In the genomic region with DNA sequence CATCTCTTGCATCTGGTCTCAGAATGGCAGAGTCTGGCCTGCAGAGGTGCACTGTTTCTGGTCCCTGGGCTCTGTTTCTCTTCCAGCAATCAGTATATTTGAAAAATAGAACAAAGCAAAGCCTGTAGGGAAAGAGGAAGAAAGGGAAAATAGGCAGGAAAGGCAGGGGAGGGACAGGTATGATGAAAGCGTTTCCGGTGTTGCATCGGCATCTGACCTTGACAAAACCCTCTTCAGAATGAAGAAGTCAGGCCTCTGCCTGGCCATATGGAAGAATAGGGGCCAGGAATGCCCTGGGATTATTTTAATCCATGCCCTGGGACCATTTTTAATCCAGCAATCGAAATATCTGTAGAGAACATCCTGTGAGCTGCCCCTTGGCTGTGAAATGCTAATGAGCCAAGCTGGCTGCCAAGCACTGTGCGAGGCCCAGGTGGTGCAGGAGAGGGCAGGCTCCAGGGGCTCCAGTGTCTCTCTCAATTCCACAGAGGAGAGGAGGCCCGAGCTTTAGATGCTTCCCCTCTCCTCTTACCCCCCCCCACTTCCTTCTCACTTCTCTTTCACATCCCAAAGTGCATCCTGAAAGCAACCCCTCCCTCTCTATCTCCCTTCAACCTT, we compare ENCODE assay signal across 17 mouse cellular contexts.
DNase-seq lines count a peak whose midpoint lies in the region; ATAC-seq lines count a peak whose summit lies in the region.
"Had no signal": no experiment of that assay in that cellular context is flagged by ENCODE, and none has a peak within 500 bp of the region (broad histone marks: within the 10 kb centered on the region; RNA-seq: fewer than 3 reads in every experiment).

No protein-coding gene starts in this region.

- H3K27ac ChIP-seq in kidney, embryonic 14.5 days (ENCODE audit: low read depth, low read length) = no peak overlapping the region
- peak overlapping the region; percentile 48; the same call in 1 of the 2 replicates for H3K27ac ChIP-seq in embryonic facial prominence, embryonic 10.5 days (replicated peaks)
- H3K27ac ChIP-seq in hindbrain, embryonic 14.5 days = peak overlapping the region; percentile 70
- no peak overlapping the region for H3K27ac ChIP-seq in midbrain, embryonic 16.5 days (ENCODE audit: low read length)
- H3K27ac ChIP-seq: gastrocnemius, adult 2 months; heart, embryonic 13.5 days; kidney, postnatal 0 days; stomach, postnatal 0 days had no signal

- ATAC-seq in kidney, embryonic 14.5 days (ENCODE audit: low FRiP score, low TSS enrichment) = peak; percentile 43; the same call in 1 of the 2 replicates
- peak; percentile 73; the same call in 1 of the 2 replicates for ATAC-seq in hindbrain, embryonic 14.5 days (ENCODE audit: low FRiP score)
- peak; percentile 70; the same call in 1 of the 2 replicates for ATAC-seq in midbrain, embryonic 16.5 days
- ATAC-seq: CD4-positive, CD25-positive, alpha-beta regulatory T cell, adult 4 months had no signal

- 66% methylated on average over 6 of the region's 6 CpGs for WGBS in kidney, embryonic 14.5 days
- WGBS in embryonic facial prominence, embryonic 10.5 days = 67% methylated on average over 6 of the region's 6 CpGs
- WGBS in hindbrain, embryonic 14.5 days = 36% methylated on average over 6 of the region's 6 CpGs
- WGBS in midbrain, embryonic 16.5 days = 34% methylated on average over 6 of the region's 6 CpGs

- H3K27me3 ChIP-seq in kidney, embryonic 14.5 days (ENCODE audit: control insufficient read depth, insufficient read depth, low read length) = no peaks in the 10 kb centered on the region
- no peaks in the 10 kb centered on the region for H3K27me3 ChIP-seq in embryonic facial prominence, embryonic 10.5 days (replicated peaks; ENCODE audit: low read depth, poor library complexity, severe bottlenecking)
- no peaks in the 10 kb centered on the region for H3K27me3 ChIP-seq in hindbrain, embryonic 14.5 days (ENCODE audit: control insufficient read depth, insufficient read depth, low read length)
- H3K27me3 ChIP-seq in midbrain, embryonic 16.5 days (ENCODE audit: control insufficient read depth, insufficient read depth, low read depth, low read length) = no peaks in the 10 kb centered on the region
- H3K27me3 ChIP-seq: heart, embryonic 13.5 days had no signal

- no peak overlapping the region for H3K4me3 ChIP-seq in kidney, embryonic 14.5 days (ENCODE audit: low read length)
- no peak overlapping the region for H3K4me3 ChIP-seq in embryonic facial prominence, embryonic 10.5 days
- H3K4me3 ChIP-seq in hindbrain, embryonic 14.5 days (replicated peaks; ENCODE audit: low read length) = no peak overlapping the region
- H3K4me3 ChIP-seq in midbrain, embryonic 16.5 days (ENCODE audit: low read depth, low read length) = no peak overlapping the region
- H3K4me3 ChIP-seq: erythroblast, embryonic 14.5 days; gastrocnemius, adult 2 months; heart, embryonic 13.5 days had no signal

- no peak for DNase-seq in kidney, adult 8-10 months
- DNase-seq in embryonic facial prominence, embryonic 10.5 days (ENCODE audit: low spot score) = no peak
- DNase-seq in hindbrain, embryonic 14.5 days (ENCODE audit: low spot score) = no peak
- no peak for DNase-seq in layer of hippocampus, adult 9-10 months (ENCODE audit: low spot score)
- DNase-seq in cerebellum, postnatal 25 days = no peak
- DNase-seq: gastrocnemius, adult 2 months; layer of hippocampus, postnatal 36 days; liver; spleen, adult 18-20 months; thymus, postnatal 4 days had no signal

- H3K4me2 ChIP-seq in kidney, embryonic 14.5 days (replicated peaks; ENCODE audit: low read depth, low read length) = no peak overlapping the region
- H3K4me2 ChIP-seq in hindbrain, embryonic 14.5 days (replicated peaks) = no peak overlapping the region
- no peak overlapping the region for H3K4me2 ChIP-seq in midbrain, embryonic 16.5 days (ENCODE audit: low read length)
- H3K4me2 ChIP-seq: heart, embryonic 13.5 days had no signal

- no peaks in the 10 kb centered on the region for H3K36me3 ChIP-seq in kidney, embryonic 14.5 days (ENCODE audit: control insufficient read depth, insufficient read depth, low read length)
- no peaks in the 10 kb centered on the region for H3K36me3 ChIP-seq in embryonic facial prominence, embryonic 10.5 days (replicated peaks)
- no peaks in the 10 kb centered on the region for H3K36me3 ChIP-seq in hindbrain, embryonic 14.5 days (replicated peaks; ENCODE audit: control insufficient read depth, insufficient read depth)
- no peaks in the 10 kb centered on the region for H3K36me3 ChIP-seq in midbrain, embryonic 16.5 days (ENCODE audit: control insufficient read depth, insufficient read depth, low read length)
- H3K36me3 ChIP-seq: heart, embryonic 13.5 days had no signal

- no peak overlapping the region for H3K9ac ChIP-seq in kidney, embryonic 14.5 days (ENCODE audit: low read depth, low read length)
- H3K9ac ChIP-seq in hindbrain, embryonic 14.5 days = no peak overlapping the region
- no peak overlapping the region for H3K9ac ChIP-seq in midbrain, embryonic 16.5 days (ENCODE audit: low read depth, low read length)
- H3K9ac ChIP-seq: heart, embryonic 13.5 days had no signal

- no peaks in the 10 kb centered on the region for H3K9me3 ChIP-seq in kidney, embryonic 14.5 days (ENCODE audit: control insufficient read depth, low read length)
- no peaks in the 10 kb centered on the region for H3K9me3 ChIP-seq in embryonic facial prominence, embryonic 10.5 days
- no peaks in the 10 kb centered on the region for H3K9me3 ChIP-seq in hindbrain, embryonic 14.5 days (ENCODE audit: control insufficient read depth, low read length)
- no peaks in the 10 kb centered on the region for H3K9me3 ChIP-seq in midbrain, embryonic 16.5 days (replicated peaks; ENCODE audit: control insufficient read depth, low read length, poor library complexity, severe bottlenecking)
- H3K9me3 ChIP-seq: heart, embryonic 13.5 days had no signal

- 0 out of 2 replicates have a peak, but pooled peaks cover 8% of the 10 kb centered on the region for H3K4me1 ChIP-seq in kidney, embryonic 14.5 days (ENCODE audit: control insufficient read depth, insufficient read depth, low read length)
- H3K4me1 ChIP-seq in embryonic facial prominence, embryonic 10.5 days = peaks cover 26% of the 10 kb centered on the region
- peaks cover 19% of the 10 kb centered on the region; the same call in 1 of the 2 replicates for H3K4me1 ChIP-seq in hindbrain, embryonic 14.5 days (replicated peaks; ENCODE audit: control insufficient read depth, insufficient read depth, low read length)
- peaks cover 11% of the 10 kb centered on the region for H3K4me1 ChIP-seq in midbrain, embryonic 16.5 days (ENCODE audit: control insufficient read depth, insufficient read depth, low read length)

Comparison
In these comparisons a context has a peak if more than half of its experiments do, and no peak if none do; other contexts are left out.
1. H3K27ac ChIP-seq: peak in embryonic facial prominence, embryonic 10.5 days (single experiment) and hindbrain, embryonic 14.5 days (single experiment); none in kidney, embryonic 14.5 days (single experiment) and midbrain, embryonic 16.5 days (single experiment).
2. Peak in every context shown above with its lines, with median percentiles within 50 percentile points of each other: ATAC-seq.